Mouse (Mus musculus) kidney, embryonic 16.5 days (tissue): ENCODE measurements around the gene Amd1. TPM values are rescaled to one million over a fixed set of nuclear protein-coding genes. Genes with fewer than 3 reads are reported as not detected.

Experiments used
- ATAC-seq: fragments of 200-750 bp; cut with Nextera tagmentation; 2 replicates; pipeline ENCODE4 v1.8.0; 2017; ENCODE audit warnings: moderate TSS enrichment; ENCODE audit not compliant: low FRiP score, low TSS enrichment
- H3K27ac ChIP-seq: fragments of 300-500 bp; sonication (generic); 2 replicates; pipeline ENCODE4 v1.5.1; 2014; ENCODE audit warnings: low read length
- H3K27me3 ChIP-seq: fragments of 300-500 bp; sonication (generic); 2 replicates; pipeline ENCODE4 v1.6.1; 2014; ENCODE audit warnings: low read length, control low read depth, mixed read lengths; ENCODE audit not compliant: insufficient read depth
- H3K36me3 ChIP-seq: fragments of 300-500 bp; sonication (generic); 2 replicates; pipeline ENCODE4 v1.6.1; 2014; ENCODE audit warnings: low read length, control low read depth, mixed read lengths; ENCODE audit not compliant: insufficient read depth
- H3K4me1 ChIP-seq: fragments of 300-500 bp; sonication (generic); 2 replicates; pipeline ENCODE4 v1.6.1; 2014; ENCODE audit warnings: low read length, control low read depth, mixed read lengths; ENCODE audit not compliant: insufficient read depth
- H3K4me2 ChIP-seq: fragments of 300-500 bp; sonication (generic); replicated peaks from 2 replicates; pipeline ENCODE4 v1.6.1; 2014; ENCODE audit warnings: low read depth, low read length
- H3K4me3 ChIP-seq: fragments of 300-500 bp; sonication (generic); 2 replicates; pipeline ENCODE4 v1.5.1; 2014; ENCODE audit warnings: mild to moderate bottlenecking, low read length
- H3K9ac ChIP-seq: fragments of 300-500 bp; sonication (generic); replicated peaks from 2 replicates; pipeline ENCODE4 v1.6.1; 2014; ENCODE audit warnings: low read length
- H3K9me3 ChIP-seq: fragments of 300-500 bp; sonication (generic); 2 replicates; pipeline ENCODE4 v1.6.1; 2016; ENCODE audit warnings: low read length, control low read depth
- WGBS: fragments of 180-500 bp; shearing (Covaris S2); extraction: QIAGEN DNeasy Blood & Tissue Kit; methylation state at CpG from one replicate; pipeline ENCODE4 v1.1.7; 2014; 5-methylcytosine and 5-hydroxymethylcytosine counted together
- polyA plus RNA-seq: library from polyadenylated mRNA; unstranded; fragments of >200 nt; fragmentation: Nextera tagmentation; extraction: Ambion mirVana; gene quantifications from 2 replicates; pipeline ENCODE4 v1.2.1, GENCODE M21; 2015

The Amd1 gene
- 53.1 and 57.7 TPM in 2 replicates for polyA plus RNA-seq

DNA sequence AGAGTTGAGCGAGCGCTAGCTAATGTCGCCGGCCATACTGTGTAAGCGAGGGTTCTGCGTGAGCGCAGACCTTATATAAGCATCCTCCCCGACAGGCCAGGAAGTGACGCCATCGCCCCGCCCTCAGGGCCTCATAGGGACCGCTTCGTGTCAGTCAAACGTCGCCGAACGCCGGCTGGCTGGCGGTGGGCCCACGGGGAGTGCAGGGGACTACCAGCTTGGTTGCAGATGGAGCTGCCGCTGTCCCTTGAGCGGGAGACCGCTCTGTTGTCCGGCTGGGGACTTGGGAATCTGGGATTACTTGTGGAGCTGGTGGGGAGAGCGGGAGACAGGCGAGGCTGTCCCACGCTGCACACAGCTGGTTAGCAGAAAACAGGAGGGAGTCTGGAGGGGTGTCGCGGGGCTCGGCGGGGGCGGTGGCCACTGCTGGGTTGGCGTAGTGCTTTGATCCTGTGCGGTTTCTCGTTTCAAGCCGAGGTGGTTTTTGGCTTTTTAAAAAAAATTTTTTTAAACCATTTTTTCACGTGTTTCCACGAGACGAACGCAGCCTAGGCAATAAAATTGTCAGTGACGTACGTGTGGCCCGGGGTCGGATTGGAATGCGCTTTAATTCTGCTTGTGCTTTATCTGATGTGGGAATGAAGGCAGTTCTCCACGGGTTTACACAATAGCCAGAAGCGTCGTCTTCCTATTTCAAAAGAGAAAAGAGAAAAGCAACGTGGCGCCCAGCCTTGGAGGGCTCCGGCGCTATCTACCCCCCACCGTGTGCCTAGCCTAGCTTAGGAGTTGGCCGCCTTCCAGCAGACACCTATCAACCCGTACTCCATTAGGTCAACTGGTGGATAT, at the start of gene Amd1:
Gene Amd1, minus strand, starts transcription at position 47 of the 846 bp plus-strand sequence.
- H3K4me3 ChIP-seq: peak within 1 kb of the TSS; percentile 93
- no peaks in the 10 kb centered on the region for H3K27me3 ChIP-seq
- H3K27ac ChIP-seq: peak within 1 kb of the TSS; percentile 92
- under 1% methylated on average over 55 of the region's 55 CpGs for WGBS
- no peaks in the 10 kb centered on the region for H3K36me3 ChIP-seq
- ATAC-seq: peak; percentile 97
- peak within 1 kb of the TSS; percentile 92 for H3K4me2 ChIP-seq
- H3K4me1 ChIP-seq: peaks cover 23% of the 10 kb centered on the region
- H3K9me3 ChIP-seq: peaks cover 6% of the 10 kb centered on the region; the same call in 1 of the 2 replicates
- H3K9ac ChIP-seq: peak within 1 kb of the TSS; percentile 97

DNA sequence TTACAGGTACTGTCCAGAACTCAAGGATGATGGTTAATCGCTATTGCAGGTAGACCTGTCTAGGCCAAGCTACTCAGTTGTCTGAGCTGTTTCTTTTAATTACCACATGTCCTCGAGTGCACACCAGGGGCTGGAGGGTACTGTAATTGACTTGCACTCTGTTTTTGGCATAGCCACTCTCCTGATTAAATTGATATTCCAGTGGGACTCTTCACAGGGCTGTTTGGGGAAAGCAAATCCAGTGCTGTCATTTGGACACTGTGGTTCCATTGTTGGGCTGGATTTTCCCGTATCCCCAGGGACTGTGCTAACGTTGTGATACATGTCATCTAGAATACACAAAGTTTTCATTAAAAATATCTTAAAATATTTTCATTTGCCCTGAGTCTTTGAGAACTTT, 49.2 kb upstream of the Amd1 start:
- Histone ChIP-seq H3K27ac (no peak overlapping the region), H3K4me2 (peak overlapping the region; percentile 68), H3K4me3 (no peak overlapping the region; the same call in 1 of the 2 replicates), H3K9me3 (no peaks in the 10 kb centered on the region), H3K4me1 (peaks cover 12% of the 10 kb centered on the region; the same call in 1 of the 2 replicates), H3K36me3 (no peaks in the 10 kb centered on the region), H3K9ac (no peak overlapping the region; the same call in 1 of the 2 replicates), H3K27me3 (no peaks in the 10 kb centered on the region)
- WGBS: 70% methylated on average over 4 of the region's 4 CpGs
- ATAC-seq: no peak

DNA sequence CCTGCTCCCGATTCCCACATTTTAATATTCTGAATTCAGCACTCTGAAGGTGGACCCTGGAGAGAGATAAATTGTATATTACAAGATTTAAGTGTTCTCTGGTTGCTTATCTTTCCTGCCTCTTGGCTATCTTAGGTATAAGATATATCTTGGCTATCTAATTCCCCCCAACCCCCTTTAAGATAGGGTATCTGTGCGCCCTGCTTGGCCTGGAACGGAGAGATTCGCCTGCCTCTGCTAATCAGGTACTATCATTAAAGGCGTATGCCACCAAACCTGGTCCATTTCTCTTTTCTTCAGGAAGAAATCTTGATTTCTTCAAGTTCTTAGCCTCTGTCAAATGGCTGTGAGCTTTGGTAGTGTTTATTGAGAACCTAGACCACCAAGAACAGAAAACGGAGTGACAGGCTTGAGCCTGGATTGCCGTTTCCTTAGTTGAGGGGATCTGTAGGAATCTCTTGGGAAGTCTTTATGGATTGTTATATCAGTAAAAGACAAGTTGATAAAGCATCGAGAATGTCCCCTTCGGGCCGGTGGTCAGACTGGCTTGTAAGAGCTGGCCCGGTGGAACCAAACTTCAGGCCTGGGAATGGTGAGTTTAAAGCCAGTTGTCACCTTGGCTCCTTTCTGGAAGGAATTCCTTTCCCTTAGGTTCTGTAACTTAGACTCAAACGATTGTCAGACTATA, 48.4 kb upstream of the Amd1 start:
- H3K4me1 ChIP-seq: peaks cover 12% of the 10 kb centered on the region; the same call in 1 of the 2 replicates
- 53% methylated on average over 12 of the region's 12 CpGs for WGBS
- H3K4me3 ChIP-seq: peak overlapping the region; percentile 87
- peak overlapping the region; percentile 68 for H3K4me2 ChIP-seq
- no peaks in the 10 kb centered on the region for H3K9me3 ChIP-seq
- H3K9ac ChIP-seq: peak overlapping the region; percentile 91
- H3K27ac ChIP-seq: peak overlapping the region; percentile 96
- H3K36me3 ChIP-seq: no peaks in the 10 kb centered on the region
- H3K27me3 ChIP-seq: no peaks in the 10 kb centered on the region
- no peak for ATAC-seq

DNA sequence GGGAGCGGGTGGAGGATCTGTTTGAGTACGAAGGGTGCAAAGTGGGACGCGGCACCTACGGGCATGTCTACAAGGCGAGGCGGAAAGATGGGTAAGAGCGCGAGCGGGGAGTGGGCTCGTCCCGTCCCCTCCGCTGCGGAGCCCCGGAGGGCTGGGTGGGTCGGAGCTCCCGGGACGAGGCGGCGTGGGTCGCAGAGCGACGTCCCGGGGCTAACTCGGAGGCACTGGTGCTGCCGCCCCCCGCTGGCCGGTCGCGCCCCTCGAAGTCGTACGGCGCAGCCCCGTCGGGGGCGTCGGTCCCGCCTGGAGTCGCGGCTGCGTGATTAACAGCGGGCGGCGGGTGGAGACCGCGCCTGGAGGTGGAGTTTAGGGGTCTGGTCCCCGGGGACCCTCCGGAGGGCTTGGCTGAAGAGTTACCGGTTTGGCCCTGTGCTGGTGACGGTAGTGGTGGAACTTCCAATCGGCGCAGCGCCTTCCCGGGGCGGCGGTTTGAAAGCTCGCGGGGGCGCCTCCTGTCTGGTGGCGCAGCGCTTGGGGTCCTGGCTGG, 47.7 kb upstream of the Amd1 start:
- Histone ChIP-seq H3K36me3 (no peaks in the 10 kb centered on the region), H3K4me2 (peak overlapping the region; percentile 68), H3K4me3 (peak overlapping the region; percentile 87), H3K27me3 (no peaks in the 10 kb centered on the region), H3K27ac (peak overlapping the region; percentile 96), H3K9me3 (no peaks in the 10 kb centered on the region), H3K9ac (peak overlapping the region; percentile 91), H3K4me1 (peaks cover 12% of the 10 kb centered on the region; the same call in 1 of the 2 replicates)
- WGBS: under 1% methylated on average over 57 of the region's 62 CpGs
- peak; percentile 50 for ATAC-seq

DNA sequence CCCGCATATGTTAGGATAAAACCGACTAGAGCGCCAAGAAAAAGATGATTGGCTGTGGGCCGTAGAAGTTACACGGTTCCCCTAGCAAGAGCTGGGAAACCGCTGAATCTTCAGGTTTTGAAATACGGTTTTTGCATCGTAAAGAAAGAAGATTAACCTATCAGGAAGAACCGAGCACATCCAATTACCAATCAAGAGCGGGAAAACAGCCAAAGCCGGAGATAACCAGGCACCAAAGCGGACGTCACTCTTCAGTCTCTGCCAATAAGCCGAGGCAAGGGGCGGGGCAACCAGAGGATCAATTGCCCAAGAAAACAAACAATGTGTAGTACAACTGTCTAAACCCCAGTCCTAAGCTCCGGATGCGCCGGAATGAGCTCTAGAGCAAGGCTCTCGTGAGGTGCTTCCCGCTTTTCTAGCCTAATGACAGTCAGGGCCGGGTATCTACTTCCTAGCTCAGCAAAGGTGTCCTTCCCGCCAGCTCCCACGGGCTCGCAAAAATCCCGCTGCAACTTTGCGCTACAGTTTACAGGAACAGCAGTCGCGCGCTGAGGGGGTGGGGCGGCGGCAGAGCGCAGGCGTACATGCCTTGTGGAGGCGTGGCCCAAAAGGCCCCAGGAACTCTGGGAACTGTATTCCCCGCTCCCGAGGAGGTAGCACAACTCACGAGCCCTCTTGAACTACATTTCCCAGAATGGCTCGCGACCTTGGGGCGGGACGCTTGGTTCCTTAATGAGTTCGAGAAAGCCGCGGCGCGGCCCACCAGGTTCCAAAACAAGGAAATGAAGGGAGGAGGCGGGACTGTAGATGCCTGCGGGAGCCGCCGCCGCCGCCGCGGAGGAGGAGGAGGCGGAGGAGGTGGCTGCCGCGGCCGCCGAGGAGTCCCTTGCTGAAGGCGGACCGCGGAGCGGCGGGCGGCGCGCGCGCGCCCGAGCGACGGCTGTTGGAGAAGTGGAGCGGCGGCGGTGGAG, 46.9 kb upstream of the Amd1 start:
- H3K27ac ChIP-seq: peak overlapping the region; percentile 97
- H3K4me2 ChIP-seq: peak overlapping the region; percentile 69
- peak overlapping the region; percentile 87 for H3K4me3 ChIP-seq
- H3K36me3 ChIP-seq: no peaks in the 10 kb centered on the region
- peak; percentile 99 for ATAC-seq
- H3K9ac ChIP-seq: peak overlapping the region; percentile 91
- WGBS: 0% methylated on average over 65 of the region's 76 CpGs
- H3K9me3 ChIP-seq: no peaks in the 10 kb centered on the region
- peaks cover 12% of the 10 kb centered on the region; the same call in 1 of the 2 replicates for H3K4me1 ChIP-seq
- no peaks in the 10 kb centered on the region for H3K27me3 ChIP-seq

DNA sequence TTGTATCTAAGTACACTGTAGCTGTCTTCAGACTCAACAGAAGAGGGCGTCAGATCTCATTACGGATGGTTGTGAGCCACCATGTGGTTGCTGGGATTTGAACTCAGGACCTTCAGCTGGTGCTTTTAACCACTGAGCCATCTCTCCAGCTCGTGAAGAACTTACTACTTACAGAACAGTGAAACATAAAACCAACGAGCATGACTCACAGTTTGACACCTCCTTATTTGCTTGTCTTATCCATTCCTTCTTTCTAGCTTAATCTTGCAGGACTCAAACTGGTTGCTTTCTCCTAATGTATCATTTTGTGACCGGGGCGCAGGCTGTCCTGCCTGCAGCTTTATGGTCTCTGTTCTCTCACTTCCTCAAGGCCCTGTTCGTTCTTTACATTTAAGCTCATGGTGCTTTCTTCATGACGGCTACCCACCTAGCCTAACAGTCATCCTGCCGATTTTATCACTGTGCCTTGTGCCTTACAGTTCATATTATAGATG, 45.5 kb upstream of the Amd1 start:
- Histone ChIP-seq H3K9me3 (no peaks in the 10 kb centered on the region), H3K27me3 (no peaks in the 10 kb centered on the region), H3K4me1 (peaks cover 12% of the 10 kb centered on the region; the same call in 1 of the 2 replicates), H3K9ac (no peak overlapping the region), H3K4me3 (no peak overlapping the region), H3K36me3 (no peaks in the 10 kb centered on the region), H3K27ac (no peak overlapping the region; the same call in 1 of the 2 replicates), H3K4me2 (peak overlapping the region; percentile 69; the same call in 1 of the 2 replicates)
- 56% methylated on average over 9 of the region's 9 CpGs for WGBS
- ATAC-seq: no peak

DNA sequence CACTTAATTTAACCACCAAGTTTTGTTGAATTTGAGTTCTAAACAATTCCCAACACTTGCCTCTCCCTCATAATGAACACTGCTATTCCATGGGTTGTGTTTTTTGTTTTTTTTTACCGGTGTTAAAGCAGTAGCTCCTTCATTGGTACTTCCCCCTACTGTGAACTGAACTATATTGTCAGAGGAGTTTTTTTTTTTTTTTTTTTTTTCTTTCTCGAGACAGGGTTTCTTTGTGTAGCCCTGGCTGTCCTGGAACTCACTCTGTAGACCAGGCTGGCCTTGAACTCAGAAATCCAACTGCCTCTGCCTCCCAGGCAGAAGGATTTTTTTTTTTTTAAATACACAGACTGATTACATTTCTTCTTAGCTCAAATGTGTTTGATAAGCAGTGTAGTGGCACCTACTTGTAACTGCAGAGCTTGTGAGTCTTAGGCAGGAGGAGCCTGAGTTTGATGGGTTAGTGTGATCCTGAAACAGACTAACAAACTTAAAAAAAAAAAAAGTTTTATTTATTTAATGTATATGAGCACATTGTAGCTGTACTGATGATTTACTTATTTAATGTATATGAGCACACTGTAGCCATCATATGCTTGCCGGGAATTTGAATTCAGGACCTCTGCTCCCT, 44.9 kb upstream of the Amd1 start:
- H3K4me3 ChIP-seq: no peak overlapping the region
- H3K27me3 ChIP-seq: no peaks in the 10 kb centered on the region
- peaks cover 12% of the 10 kb centered on the region; the same call in 1 of the 2 replicates for H3K4me1 ChIP-seq
- H3K36me3 ChIP-seq: no peaks in the 10 kb centered on the region
- no peaks in the 10 kb centered on the region for H3K9me3 ChIP-seq
- H3K4me2 ChIP-seq: no peak overlapping the region
- WGBS: 78% methylated on average over 3 of the region's 3 CpGs
- no peak overlapping the region for H3K9ac ChIP-seq
- ATAC-seq: no peak
- no peak overlapping the region for H3K27ac ChIP-seq

DNA sequence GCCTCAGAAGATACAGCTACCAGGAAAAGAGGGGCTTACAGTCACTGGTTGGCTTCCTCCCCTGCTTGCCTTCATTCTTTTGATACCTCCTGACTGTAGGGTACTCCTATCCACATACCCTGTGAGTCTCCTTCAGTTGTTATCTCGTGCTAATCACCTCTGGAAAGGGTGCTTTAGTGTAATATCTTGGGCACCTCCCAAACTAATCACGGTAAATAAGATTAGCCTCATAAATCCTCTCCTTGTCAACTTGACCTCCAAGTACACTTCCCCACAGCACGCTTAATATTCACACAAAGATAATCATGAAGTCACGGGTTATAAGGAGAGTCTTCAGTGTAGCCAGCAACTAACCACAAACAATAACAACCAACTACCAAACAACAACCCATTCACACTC, 40.0 kb upstream of the Amd1 start:
- no peaks in the 10 kb centered on the region for H3K36me3 ChIP-seq
- no peak overlapping the region for H3K4me2 ChIP-seq
- peaks cover 6% of the 10 kb centered on the region; the same call in 1 of the 2 replicates for H3K4me1 ChIP-seq
- WGBS: 59% methylated on average over 4 of the region's 4 CpGs
- no peak overlapping the region for H3K4me3 ChIP-seq
- H3K9ac ChIP-seq: no peak overlapping the region
- peaks cover 4% of the 10 kb centered on the region for H3K9me3 ChIP-seq
- ATAC-seq: no peak
- no peak overlapping the region for H3K27ac ChIP-seq
- H3K27me3 ChIP-seq: no peaks in the 10 kb centered on the region
